Mouse (Mus musculus) mouse embryonic stem cell (cell line): ENCODE data around the gene Bet1l.
"Not testable (repeated sequence)": the region's sequence is repeated elsewhere in the genome, so short reads cannot be mapped to it uniquely, and the experiment has no call there.

Experiments
- in situ Hi-C, 2 experiments: fragments of 300-500 bp; cut with MboI; formaldehyde crosslinking; loops; 1 replicate in 1 of 2; 3 replicates in 1 of 2; pipeline ENCODE4 v1.14.3; 2019 to 2020; ENCODE audit warnings: low sequenced_read_pairs in 2 of 2, low pct_unique_long_range_greater_than_20kb in 1 of 2, mixed read lengths in 1 of 2; ENCODE audit not compliant: unreplicated experiment in 1 of 2

Gene Bet1l

DNA sequence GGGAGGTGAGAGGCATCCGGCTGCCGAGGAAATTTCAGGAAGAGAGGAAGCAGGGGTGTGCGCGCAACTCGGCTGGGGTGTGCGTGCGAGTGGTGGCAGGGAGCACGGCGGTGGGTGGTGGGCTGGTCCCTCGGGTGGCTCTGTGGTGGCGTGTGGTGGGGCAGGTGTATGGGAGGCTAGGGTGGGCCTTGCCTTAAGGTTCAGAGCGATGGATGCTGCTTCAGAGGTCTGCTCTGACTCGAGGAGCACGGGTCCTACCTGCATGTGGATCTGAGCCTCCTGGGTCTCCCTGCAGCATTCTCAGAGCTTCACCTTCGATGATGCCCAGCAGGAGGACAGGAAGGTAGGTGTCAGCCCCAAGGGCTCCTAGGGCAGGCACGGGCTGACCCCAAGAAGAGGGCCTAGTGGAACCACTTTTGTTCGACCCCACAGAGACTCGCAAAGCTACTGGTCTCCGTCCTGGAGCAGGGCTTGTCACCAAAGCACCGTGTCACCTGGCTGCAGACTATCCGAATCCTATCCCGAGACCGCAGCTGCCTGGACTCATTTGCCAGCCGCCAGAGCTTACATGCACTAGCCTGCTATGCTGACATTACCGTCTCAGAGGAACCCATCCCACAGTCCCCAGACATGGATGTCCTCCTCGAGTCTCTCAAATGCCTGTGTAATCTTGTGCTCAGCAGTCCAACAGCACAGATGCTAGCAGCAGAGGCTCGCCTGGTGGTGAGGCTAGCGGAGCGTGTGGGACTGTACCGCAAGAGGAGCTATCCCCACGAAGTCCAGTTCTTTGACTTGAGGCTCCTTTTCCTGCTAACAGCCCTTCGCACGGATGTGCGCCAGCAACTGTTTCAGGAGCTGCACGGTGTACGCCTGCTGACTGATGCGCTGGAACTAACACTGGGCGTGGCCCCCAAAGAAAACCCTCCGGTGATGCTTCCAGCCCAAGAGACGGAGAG lies at the start of gene Bet1l:
Gene Bet1l (minus strand): TSS at position 28 of the 956 bp plus-strand sequence.
- in situ Hi-C loops = no loop called here

DNA sequence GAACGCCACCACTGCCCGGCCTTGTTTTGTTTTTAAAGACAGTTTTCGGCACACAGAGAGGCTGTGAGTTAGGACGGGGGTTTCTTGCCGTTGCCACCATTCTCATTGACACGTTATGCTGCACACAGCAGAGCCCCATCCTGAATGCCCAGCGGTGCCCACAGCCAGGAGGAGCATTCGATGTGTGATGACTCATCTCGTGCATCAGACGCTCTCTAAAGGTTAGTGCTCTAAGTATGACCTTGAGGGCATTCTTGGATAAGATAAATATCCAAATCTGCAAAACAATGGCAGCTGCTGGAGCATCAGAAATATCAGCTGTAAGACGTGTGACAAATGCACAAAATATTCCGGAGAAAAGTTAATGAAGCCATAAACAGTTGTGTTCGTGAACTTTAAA lies 49.8 kb upstream of the Bet1l start:
- in situ Hi-C loops = loop anchor here in 1 of 2 experiments (25.0 kb wide), 1 partner anchor 280 kb away; the partner anchor contains the start of genes Hras and Lrrc56

DNA sequence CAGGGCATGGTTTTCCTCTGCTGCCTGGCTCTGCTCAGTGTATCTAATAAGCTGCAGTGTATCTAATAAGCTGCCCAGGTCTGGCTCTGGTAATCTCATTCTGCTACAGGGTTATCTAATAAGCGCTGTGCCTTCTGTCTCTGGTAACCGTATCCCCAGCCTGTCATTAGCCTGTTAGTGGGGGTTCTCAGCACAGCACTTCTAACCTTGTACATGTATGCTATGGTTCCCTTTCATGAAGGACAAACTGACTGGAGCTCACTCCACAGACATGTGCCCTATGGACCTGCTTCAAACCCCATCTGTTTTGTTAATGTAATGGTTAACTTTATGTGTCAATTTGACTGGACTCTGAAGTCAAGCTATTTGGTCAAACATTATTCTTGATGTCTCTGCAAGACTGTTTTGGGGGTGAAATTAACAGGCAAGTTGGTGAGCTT lies 48.3 kb upstream of the Bet1l start:
- in situ Hi-C loops = loop anchor here in 1 of 2 experiments (25.0 kb wide), 1 partner anchor 282 kb away; the partner anchor contains the start of genes Hras and Lrrc56

DNA sequence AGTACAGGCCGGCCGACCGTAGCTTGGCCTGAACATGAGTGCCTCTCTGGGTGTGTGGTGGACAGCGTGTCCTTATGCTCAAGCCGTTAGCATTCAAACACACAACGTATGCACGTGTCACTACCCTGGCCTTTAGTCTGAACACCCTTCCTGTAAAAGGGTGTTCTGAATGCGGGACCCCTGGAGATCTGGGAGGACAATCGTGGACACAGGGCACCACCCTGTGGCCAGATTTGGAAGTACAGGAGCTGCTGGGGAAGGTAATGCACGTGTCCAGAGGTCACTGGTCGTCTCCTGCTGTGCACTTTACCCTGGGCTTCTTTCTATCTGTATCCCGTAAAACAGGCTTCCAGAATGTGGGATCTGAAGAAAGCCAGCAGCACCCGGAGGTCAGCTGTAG lies 45.8 kb upstream of the Bet1l start:
- in situ Hi-C loops = loop anchor here in 1 of 2 experiments (5.0 to 25.0 kb wide), 2 partner anchors 61 to 284 kb away; partner anchors contain the start of genes Hras and Lrrc56

DNA sequence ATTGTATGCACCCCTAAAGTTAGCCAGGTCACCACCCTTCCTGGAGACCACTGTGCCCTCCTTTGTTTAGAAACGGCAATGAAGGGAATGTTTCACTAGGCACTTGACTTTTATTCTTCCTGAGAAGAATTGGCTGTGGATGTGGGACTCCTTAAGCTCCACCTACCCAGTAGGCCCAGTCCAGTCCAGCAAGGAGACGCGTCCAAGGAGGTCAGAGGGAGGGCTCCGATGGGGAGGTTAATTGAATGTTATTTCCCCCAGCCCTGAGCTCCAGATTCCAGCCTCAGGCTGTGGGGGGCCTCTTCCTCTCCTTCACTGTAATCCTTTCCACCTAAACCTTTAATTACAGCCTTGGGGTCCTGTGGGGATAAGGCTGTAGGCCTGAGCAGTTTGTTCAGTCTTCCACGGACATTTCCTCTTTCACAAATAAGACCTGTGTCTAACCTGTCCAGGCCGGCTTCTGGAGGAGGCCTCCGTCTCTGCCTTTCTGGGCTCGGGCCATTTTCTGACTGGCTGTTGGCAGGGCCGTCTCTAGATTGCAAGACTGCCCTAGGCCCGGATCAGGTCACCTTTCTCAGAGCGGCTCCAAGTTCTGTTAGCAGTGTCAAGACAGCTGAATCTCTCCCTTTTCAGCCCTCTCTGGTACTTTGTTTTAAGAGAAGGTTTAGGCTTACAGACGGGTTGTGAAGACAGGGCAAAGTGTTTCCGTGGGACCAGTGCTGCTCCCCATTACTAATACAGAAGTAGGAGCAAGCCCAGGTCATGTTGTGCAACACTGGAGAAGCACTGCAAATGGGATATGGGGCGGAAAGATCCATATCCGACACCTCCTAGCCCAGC lies 44.9 kb upstream of the Bet1l start:
- in situ Hi-C loops = loop anchor here in 1 of 2 experiments (5.0 to 25.0 kb wide), 2 partner anchors 60 to 285 kb away; partner anchors contain the start of genes Hras and Lrrc56

DNA sequence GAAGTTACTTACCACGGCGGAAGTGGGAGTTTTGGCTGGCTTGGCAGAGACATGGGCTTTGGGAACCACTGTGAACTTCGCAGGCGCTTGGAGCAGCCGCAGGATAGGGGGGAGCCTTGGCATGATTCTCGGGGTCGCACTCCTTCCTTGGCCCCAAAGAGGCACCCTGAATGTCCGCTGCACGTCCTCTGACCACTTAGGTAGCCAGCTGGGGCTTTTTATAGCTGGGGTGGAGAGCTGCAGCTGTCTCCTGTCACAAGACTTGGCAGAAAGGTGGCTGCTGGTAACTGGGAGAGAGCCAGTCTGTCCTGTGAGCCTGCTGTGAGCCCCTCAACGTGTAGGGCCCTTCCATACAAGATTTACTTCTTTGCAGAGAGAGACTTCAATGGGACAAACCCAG lies 42.8 kb upstream of the Bet1l start, which contains the start of gene Cox8b:
Gene Cox8b (minus strand): TSS at position 227 of the 400 bp plus-strand sequence.
- in situ Hi-C loops = loop anchor here in 1 of 2 experiments (5.0 to 25.0 kb wide), 2 partner anchors 58 to 287 kb away; partner anchors contain the start of genes Hras and Lrrc56

DNA sequence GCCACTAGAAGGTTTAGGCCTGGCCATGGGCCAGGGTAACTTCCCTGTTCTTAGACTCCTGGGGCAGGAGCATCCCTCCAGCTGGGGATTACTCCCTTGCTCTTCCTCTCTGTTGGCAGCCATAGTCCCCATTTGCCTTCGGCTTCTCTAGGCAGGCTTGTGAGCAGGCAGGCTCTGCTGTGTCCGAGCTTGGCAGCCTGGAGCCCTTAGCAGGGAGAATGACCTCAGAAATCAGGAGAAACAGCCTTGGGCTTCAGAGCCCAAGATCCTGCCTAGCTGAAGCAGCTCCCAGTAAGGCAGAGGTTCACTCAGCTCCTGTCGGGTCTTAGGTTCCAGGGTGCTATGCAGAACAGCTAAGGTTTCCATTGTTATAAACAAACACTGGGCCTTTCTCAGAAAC lies 41.7 kb upstream of the Bet1l start:
- in situ Hi-C loops = loop anchor here in 1 of 2 experiments (5.0 kb wide), 1 partner anchor 52 kb away; the partner anchor contains the start of genes Odf3 and Scgb1c1

DNA sequence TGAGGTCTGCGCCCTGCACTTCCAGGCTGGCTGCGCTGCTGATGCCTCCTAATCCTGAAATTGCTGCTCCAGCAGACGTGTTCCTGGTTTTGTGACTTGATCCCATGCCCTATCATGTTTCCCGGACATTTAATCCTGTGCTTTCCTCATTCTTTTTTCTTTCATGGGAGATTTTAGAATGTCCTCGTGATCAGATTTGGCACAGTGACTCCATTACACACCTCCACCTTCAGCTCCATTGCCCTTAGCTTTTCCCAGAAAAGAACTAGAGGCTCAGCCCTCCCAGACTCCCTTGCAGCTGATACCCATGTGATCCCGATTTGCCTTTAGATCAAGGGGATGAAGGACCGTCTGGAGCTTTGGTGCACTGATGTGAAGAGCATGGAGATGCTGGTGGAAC lies 40.5 kb upstream of the Bet1l start:
- in situ Hi-C loops = loop anchor here in 1 of 2 experiments (5.0 kb wide), 1 partner anchor 51 kb away; the partner anchor contains the start of genes Odf3 and Scgb1c1

DNA sequence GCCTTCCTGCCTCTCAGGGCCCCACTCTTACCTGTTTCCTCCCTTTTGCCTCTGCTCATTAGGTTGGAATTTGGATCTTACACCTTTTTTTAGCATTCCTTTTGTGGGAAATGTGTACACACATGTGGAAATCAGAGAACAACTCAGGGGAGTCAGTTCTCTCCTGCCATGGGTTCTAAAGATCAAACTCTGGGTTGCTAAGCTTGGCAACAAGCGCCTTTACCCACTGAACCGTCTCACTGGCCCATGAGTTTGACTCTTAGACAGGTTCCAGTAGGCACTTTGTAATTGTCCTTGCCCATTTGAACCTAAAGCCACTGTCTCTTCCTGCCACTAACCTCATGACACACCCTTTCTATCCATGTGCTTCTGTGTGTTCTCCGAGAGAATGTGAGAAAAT lies 37.2 kb upstream of the Bet1l start:
- in situ Hi-C loops = loop anchor here in 1 of 2 experiments (5.0 kb wide), 1 partner anchor 47 kb away; the partner anchor contains the start of genes Odf3 and Scgb1c1

DNA sequence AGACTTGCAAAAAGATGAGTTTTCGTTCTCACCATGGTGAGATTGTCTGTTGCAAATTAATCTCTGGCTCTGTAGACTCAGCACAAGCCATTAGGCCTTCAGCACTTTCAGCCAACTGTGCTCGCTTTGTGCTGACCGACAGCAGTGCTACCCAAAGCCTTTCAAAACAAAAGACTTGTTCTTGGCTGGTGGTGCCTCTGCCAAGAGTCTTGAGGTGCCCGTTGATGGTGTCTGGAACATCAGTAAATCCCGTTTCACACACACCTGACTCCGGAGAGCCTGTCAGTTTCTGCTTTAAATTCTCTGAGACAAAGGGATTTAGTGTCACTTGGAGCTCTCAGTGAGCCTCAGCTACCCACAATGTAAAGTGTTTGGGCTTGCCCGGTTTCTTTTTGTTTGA lies 36.7 kb upstream of the Bet1l start:
- in situ Hi-C loops = no loop called here

DNA sequence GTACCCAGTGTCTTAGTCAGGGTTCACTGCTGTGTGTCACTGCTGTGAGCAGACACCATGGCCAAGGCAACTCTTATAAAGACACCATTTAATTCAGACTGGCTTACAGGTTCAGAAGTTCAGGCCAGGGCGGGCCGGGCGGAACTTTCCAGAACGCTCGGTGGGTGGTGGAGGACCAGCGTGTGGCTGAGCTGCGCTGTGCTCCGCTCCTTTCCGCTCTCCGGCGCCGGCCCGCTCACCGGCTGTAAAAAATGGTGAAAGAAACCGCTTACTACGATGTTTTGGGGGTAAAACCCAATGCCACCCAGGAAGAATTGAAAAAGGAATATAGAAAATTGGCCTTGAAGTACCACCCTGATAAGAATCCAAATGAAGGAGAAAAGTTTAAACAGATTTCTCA lies 33.3 kb upstream of the Bet1l start:
- in situ Hi-C loops = not testable (repeated sequence)

DNA sequence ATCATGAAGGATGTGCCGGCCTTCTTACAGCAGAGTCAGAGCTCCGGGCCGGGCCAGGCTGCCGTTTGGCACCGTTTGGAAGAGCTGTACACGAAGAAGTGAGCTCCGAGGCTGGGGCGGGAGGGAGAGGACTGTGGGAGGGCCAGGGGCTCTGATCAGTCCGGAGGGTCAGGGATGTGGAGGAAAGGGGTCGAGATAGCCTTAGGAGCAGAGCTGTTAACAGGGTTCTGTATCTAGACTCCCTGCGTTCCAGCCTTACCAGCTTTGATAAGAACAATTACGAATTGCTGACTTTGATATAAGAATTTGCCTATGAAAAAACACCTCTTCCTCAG lies 25.1 kb upstream of the Bet1l start:
- in situ Hi-C loops = no loop called here

DNA sequence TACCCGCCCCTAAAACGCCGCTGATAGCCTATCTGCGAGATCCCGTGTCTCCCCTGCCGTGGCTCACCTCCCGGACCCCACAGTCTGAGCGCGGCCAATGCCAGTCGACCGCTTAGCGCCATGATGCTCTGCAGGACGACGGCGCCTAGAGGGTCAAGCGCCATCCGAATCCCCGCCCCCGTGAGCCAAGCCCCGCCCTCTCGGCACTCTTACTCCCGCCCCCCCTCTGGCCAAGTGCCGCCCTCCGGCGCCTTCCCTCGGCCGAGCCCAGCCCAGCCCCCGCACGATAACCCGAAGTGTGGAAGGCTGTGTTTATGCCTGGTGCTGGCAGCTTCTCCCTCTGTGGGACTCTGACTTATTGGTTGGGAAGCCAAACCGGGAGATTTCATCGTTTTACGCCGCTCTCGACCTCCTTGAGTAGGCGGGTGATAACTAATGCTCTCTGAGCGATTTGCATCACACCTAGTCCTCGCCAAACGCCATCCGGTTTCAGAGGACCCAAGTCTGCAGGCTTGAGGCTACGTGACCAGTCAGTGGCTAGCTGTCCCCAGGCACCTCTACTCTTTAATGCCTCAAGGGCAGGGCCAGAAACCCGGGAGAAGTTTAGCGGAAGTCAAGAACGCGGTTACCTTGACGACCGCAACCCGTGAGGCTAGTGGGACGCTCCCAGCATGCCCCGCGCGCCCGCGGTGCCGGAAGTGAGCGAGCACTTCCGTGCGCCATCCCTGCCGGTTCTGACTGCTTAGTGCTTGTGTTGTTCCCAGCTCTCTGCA lies 24.5 kb upstream of the Bet1l start, which contains the start of the genes Psmd13 and Sirt3:
Gene Psmd13 (plus strand): TSS at position 273 of the 773 bp plus-strand sequence.
Gene Sirt3 (minus strand): TSS at position 614 of the 773 bp plus-strand sequence.
- in situ Hi-C loops = no loop called here

DNA sequence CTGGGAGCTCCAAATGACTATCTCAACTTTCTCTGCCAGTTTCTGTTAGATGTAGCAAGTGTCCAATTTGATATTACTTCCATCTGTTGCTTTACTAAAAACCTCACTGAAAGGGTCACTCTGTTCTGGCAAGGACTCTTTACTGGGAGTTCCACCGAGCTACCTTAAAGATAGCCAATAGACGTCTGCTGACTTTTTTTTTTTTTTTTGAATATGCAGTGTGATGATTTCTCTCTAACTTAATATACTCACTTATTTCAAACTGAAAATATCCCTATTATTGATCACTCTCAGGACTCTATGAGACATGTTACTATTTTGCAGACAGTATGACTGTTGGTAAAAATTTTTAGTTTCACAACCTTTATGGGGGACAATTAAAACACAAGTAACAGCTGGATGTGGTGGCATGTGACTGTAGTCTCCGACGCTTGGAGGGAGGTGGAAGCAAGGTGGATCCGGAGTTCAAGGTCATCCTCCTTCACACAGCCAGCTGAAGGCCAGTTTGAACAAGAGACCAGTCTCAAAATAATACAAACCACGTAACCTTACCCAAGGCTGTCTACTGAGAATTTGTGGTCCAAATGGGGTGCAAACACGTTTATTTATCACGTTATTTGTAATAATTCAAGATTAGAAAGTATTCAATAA lies 23.6 kb upstream of the Bet1l start:
- in situ Hi-C loops = no loop called here

DNA sequence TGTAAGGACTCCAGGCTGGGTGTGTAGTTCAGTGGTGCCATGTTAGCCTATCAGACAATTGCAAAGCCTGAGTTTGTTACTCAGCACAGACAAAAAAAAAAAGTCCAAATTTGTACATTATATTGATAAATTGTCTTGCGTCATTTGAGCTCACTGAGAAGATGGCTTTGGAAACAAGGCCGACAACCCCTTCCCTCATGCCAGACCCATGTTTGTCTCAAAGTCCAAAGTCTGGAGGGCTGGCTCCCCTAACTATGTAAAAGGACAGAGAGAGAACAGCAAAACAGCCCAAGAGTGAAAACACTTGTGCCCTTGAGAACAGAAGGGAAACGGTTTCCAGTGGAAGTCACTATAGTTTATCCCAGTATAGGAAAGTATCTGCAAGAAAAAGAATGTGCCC lies 23.0 kb upstream of the Bet1l start:
- in situ Hi-C loops = no loop called here

DNA sequence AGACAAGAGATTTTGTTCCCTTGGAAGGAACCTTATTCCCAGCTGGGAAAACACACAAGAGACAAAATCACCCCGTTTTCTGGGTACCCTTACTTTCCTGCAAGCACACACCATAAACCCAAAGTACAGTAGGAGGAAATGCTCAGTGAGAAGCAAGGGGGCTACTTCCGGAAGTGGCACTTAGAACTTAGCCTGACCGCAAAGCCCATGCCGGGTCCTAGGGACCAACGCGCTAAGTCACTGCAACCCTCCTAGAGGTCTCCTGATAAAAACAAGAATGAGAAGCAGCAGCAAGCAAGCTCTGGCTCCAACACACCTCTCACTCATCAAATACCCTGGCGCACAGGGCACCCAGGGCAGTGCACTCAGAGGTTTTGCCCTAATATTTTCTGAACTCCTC lies 22.0 kb upstream of the Bet1l start:
- in situ Hi-C loops = no loop called here

DNA sequence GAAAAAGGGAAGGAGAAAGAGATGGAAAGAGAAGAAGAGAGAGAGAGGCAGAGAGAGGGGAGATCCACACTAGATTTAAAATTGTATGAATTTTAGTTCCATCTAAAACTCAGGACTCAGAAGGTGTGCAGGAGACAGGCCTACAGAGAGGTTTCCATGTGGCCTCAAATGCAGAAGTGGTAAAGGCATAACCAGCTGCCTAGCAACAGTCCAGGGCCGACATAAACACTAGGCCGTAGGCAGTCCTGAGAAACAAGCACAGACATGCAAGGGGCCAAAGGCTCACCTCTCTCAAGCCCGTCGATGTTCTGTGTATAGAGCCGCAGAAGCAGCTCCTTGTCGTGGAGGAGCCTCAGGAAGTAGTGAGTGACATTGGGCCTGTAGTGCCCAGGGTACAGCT lies 20.0 kb upstream of the Bet1l start:
- in situ Hi-C loops = no loop called here
